Mouse (Mus musculus) left cerebral cortex, adult 18-20 months (tissue): ENCODE data around the gene Pard6a. TPM values are rescaled to one million over a fixed set of nuclear protein-coding genes. Genes with fewer than 3 reads are reported as not detected.

Experiments used
- DNase-seq, 2 experiments: peaks; one replicate each; pipeline ENCODE4 v3.0.0; 2021 to 2022; ENCODE audit warnings: low spot score in 2 of 2, mixed read lengths in 1 of 2
- total RNA-seq, 2 experiments: library from RNA; stranded (reverse); gene quantifications; 2 replicates each; pipeline ENCODE4 v1.2.3; 2021

The Pard6a gene
- total RNA-seq, 2 experiments from 2014 or later = 41.2 to 46.1 TPM

DNA sequence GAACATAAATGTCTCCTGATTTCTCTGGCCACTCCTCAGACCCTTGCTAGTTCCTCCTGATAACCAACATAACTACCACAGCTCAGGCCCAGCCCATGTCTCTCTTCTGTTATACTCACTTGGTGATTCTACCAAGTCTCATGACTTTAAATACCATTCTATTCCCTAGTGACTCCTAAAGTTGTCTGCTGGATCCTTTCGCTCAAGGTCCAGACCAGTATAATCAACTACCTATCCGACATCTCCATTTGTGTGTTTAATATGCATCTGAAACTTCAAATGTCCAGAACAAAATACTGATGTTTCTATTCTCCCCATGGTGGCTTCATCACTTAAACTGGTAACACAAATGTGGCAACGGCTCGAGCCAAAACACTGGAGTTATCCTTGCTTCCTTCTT lies 42.4 kb downstream of the Pard6a start:
- DNase-seq = no peak

GRCm38 (mm10) chr8:105750606-105751005 lies 49.7 kb downstream of the Pard6a start:
- peak; percentile 18 for DNase-seq

Other genes starting within 250 kb of the Pard6a start
- 10 to 100 TPM; 47.0 to 48.3 TPM for gene Tppp3, start 229.6 kb upstream of the Pard6a start, total RNA-seq
- gene Zdhhc1, start 204.2 kb upstream of the Pard6a start, total RNA-seq = 10 to 100 TPM; 41.8 to 42.5 TPM
- gene Hsd11b2, start 182.4 kb upstream of the Pard6a start, total RNA-seq = not detected
- 100 to 1,000 TPM; 306 to 326 TPM for gene Atp6v0d1, start 135.1 kb upstream of the Pard6a start, total RNA-seq
- 10 to 100 TPM; 70.6 to 84.6 TPM for gene Ripor1, start 95.9 kb upstream of the Pard6a start, total RNA-seq
- 10 to 100 TPM; 68.0 to 68.4 TPM for gene Ctcf, start 64.6 kb upstream of the Pard6a start, total RNA-seq
- gene Agrp, start 63.8 kb upstream of the Pard6a start, total RNA-seq = not detected
- gene Carmil2, start 14.9 kb upstream of the Pard6a start, total RNA-seq = 10 to 100 TPM; 60.0 to 64.6 TPM
- 10 to 100 TPM; 53.7 to 57.3 TPM for gene Acd, start within 50 bp of the Pard6a start, total RNA-seq
- gene 4933405L10Rik, start 6.5 kb downstream of the Pard6a start, total RNA-seq = under 1 TPM in 1 of 2 experiments, not detected in 1; 0.49 TPM
- 10 to 100 TPM in 1 of 2 experiments, 1 to 10 TPM in 1; 9.5 to 11.2 TPM for gene Enkd1, start 7.1 kb downstream of the Pard6a start, total RNA-seq
- 10 to 100 TPM; 23.4 to 23.5 TPM for gene Gfod2, start 57.5 kb downstream of the Pard6a start, total RNA-seq
- 10 to 100 TPM; 22.6 to 22.9 TPM for gene Ranbp10, start 126.2 kb downstream of the Pard6a start, total RNA-seq
- gene Tsnaxip1, start 126.6 kb downstream of the Pard6a start, total RNA-seq = under 1 TPM in 1 of 2 experiments, not detected in 1; 0.26 TPM
- 10 to 100 TPM; 14.1 to 18.1 TPM for gene Cenpt, start 152.1 kb downstream of the Pard6a start, total RNA-seq
- gene Thap11, start 154.0 kb downstream of the Pard6a start, total RNA-seq = 10 to 100 TPM; 40.8 to 41.6 TPM
- gene Nutf2, start 159.4 kb downstream of the Pard6a start, total RNA-seq = 10 to 100 TPM; 24.8 to 29.0 TPM
- gene Edc4, start 179.7 kb downstream of the Pard6a start, total RNA-seq = 10 to 100 TPM; 62.8 to 65.0 TPM
- 1 to 10 TPM; 3.6 to 4.1 TPM for gene Nrn1l, start 192.4 kb downstream of the Pard6a start, total RNA-seq
- gene Pskh1, start 199.3 kb downstream of the Pard6a start, total RNA-seq = 1 to 10 TPM; 6.6 to 7.6 TPM
- gene Ctrl, start 232.7 kb downstream of the Pard6a start, total RNA-seq = 1 to 10 TPM; 1.9 to 2.4 TPM
- 10 to 100 TPM; 92.9 to 93.3 TPM for gene Psmb10, start 237.3 kb downstream of the Pard6a start, total RNA-seq
- 10 to 100 TPM; 22.8 to 26.4 TPM for gene Lcat, start 242.2 kb downstream of the Pard6a start, total RNA-seq